Mouse (Mus musculus): ENCODE results near the gene Mnx1.

Gene Mnx1

DNA sequence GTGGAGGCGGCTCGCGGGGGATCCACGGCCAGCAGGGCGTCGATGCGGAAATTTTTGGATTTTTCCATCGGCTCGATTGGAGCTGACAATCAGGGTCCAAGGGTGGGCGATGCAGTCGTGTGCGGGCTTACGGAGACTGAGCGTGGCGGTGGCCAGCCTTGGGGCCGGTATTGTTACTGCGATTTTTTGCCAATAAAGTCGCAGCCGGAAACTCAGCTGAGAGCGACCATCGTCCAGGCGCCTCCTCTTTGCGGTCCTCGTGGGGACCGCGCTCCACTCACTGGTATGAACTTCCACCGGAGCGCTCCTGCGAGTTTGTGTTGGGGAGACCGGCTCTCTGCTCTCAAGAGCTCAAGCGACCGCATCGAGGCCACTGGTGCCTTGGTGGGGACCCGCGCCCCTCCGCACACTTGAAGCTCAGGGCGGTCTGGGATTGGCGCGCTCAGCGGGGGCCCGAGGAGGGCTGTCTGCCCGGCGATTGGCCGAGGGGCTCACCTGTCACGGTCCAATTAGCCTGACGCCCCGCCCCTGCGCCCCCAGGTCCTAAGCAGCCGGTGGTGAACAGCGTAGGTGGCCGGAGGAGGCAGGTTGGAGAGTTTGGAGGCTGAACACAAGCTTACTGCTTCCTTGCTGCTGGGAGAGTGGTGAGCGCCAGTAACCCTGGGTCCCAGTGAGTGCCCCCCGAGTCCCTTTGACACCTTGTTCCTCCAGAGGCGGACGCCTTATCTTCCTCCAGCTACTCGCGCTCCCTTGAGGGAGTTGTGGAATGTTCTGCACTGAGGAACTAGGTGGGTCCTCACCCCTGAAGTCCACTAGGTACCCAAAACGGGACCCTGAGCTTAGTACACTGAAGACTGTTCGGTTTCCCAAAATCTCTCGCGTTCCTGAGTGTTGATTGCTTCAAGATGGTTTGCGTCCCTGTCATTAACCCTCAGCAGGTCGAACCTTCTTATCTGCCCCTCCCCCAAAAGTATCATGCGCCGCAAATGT lies at the start of gene Mnx1:
Gene Mnx1, minus strand, starts transcription at position 263 of the 990 bp plus-strand sequence.
- DNase-seq (ENCODE audit: low spot score): no peak

DNA sequence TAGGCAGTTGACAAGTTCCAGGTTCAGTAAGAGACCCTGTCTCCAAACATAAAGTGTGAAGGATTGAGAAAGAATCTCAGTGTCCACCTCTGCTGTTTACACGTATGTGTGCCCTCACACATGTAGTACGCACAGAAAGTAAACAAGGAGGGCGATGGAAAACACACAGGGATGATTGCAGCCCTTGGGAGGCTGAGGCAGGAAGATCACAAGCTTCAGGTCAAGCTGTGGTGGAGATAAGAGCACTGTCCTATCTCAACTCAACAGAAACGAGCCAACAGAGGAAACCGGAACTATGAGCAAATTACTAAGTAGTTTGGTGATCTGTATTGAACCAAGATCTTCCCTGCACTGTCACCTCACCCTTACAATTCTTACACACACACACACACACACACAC lies 38.2 kb upstream of the Mnx1 start:
- no peak for DNase-seq (ENCODE audit: low spot score)

DNA sequence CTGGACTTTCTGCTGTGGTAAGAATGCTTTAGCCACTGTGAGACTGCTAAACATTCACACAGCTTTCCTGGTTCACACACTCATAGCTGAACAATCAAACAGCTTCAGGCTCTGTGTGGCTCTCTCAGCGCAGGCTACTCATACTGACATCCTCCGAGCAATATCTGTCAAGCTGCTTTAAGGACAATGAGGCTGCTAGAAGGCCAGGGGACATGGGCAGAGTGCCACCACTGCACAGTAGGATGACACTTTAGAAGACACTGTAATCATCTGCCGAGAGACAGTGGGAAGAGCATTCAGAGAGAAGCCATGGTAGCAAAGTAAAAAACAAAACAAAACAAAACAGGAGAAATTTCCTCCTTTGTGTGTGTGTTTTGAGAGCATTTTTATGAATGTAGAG lies 37.6 kb upstream of the Mnx1 start:
- no peak for DNase-seq (ENCODE audit: low spot score)

DNA sequence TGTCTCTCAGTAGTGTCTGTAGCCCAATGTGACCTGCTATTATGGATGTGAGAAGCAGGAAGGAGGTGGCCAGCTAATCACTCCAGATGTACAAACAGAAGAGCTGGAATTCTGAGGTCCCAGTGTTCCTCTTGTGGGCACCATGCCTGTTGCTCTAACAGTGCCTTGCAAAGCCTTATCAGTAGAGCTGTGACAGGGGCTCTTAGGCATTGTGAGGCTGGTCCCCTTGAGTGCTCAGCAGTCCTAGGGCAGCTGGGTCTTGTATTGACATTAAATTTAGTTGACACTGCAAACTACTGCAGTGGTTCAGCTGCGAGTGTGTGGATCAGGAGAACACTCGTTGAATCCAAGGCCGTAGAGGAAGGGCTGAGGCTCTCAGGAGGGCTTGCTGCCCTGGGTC lies 28.7 kb upstream of the Mnx1 start:
- DNase-seq (ENCODE audit: low spot score): no peak

DNA sequence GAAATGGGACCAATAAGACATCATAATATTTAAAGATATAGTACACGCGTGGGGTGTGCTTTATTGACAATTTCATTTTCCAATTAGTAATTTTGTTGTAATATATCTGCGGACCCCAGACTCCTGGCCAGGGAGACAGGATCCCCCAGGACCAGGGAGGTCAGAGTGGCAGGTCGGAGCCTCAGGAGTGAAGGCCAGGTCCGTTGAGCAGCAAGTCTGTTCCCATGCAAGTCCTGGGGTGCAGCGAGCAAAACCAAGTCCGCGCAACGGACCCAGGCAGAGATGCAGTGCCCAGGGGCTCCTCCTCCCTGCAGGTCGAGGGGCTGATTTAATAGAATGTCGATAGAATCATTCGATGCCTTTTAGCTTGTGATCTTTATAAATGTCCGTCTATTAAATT lies 9.1 kb upstream of the Mnx1 start:
- DNase-seq (ENCODE audit: low spot score): no peak

DNA sequence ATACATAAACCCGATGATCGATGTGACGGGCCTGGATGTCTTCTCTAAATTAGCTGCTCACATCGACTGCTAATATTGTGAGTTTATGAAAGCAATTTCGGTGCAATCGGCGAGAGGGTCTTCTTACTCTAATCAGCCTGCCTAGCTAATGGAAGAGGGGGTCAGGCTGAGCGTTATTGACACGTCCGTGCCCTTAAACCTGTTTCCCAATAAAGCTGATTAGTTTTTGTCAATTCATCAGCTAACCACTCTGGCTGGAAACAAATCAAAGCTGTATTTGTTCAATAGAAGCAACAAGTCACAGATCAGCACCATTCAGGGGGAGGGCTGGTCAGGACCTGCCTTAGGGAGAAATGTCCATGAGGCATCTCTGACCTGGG lies 7.7 kb upstream of the Mnx1 start:
- DNase-seq (ENCODE audit: low spot score): no peak

DNA sequence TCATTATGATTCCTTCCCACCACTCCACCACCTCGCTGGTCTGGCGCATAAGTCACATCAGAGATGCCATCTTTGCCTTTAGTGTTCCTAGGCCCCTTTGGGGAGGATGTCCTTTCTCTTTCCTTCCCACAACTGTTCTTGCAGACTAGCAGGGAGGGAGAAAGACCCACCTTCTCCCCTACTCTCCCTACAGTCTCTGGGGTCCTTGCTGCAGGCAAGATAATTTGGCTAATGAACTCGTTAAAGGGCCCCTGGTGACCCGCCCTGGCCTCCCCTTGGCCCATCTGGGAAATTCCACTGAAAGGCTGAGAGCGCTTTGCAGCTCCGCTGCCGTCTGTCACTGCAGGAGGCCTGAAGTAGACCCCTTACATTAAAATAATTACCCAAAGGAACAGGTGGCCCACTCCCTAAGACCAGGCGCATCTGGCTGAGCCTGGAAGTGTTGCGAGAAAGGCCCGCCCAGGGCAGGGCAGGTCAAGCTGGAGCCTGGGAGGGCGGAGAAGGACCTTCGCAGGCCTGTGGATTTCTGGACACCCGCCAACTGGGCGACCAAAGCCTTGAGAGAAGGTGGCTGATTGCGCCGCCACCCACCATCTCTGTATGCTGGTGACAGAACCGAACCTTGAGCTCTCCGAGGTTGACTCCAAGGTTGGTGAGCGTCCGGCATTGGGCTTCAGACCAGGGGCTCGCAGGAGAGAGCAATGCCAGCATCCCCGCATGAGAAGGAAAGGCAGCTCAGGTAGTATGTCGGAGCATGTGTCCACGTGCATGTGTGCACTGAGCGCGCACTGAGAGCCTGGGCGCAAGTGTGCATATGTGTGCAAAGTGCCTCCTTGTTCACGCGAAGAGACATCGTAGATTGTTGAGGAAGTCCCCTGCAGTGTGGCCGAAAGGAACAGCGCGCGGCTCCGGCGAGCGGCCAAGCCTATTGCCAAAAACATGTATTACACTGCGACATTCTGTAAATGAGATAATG lies 7.0 kb upstream of the Mnx1 start:
- DNase-seq (ENCODE audit: low spot score): no peak

DNA sequence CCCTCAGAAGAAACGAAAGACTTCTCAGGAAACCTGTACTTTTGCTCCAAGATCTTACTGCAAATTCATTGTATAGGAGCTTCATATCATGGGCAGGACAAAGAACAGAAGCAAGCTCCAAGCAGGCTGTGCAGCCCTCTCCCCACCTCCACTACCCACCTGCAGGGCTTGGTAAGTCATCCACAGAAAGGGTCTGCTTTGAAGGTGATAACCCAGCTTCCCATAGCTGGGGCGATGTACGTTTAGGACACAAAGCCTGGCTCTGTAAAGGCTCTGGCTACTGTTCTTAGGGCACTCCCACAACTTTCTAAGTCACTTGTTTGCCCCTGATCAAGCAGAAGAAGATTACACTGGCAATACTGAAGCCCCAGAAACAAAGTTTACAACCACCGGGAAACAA lies 5.5 kb upstream of the Mnx1 start:
- no peak for DNase-seq (ENCODE audit: low spot score)

DNA sequence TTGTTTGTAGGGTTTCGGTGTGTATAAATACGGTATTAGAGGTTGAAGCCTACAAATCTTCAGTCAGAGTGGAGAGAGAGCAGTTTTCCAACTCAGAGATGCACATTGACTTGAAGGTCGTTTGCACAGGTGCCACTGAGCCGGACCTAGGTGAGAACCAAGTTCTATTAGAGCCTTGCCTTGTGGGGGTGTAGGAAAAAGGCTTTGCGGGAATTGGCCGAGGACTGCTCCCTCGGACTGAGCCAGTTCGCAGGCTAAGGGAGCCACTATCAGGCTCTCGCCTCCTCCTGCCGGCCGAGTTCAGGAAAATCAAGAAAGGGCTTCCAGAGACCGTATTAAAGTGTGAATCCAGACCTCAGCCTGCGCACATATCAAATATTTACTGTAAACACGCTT lies 926 bp upstream of the Mnx1 start:
- DNase-seq (ENCODE audit: low spot score): no peak

DNA sequence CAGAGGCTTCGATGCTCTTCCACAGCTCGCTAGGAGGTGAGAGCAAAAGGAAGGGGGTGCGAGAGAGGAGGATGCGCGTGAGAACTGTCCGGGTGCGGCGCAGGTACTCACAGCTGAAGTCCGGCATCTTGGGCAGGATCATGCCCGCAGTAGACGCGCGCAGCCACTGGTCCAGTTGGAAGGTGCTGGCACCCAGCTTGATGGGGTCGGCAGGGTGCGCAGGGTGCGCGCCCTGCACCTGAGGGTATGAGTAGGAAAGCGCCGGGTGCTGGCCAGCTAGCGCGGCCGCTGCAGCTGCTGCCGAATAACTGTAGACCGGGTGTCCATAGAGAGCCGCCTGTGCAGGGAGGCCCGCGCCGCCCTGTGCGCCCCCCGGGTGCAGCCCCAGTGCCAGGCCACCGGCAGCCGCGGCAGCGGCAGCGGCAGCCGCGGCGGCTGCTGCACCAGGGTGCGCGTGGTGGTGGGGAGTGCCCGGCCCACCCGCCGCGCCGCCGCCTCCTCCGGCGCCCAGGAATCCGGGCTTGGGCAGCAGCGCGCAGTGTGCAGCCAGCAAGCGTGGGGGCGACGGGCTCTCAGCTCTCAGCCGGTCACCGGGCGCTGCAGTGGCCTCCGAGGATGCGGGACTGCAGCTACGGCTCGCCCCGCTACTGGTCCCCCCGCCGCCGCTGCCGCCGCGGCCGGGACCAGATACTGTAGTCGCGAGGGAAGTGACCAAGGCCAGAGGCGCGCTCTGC lies 629 bp downstream of the Mnx1 start:
- no peak for DNase-seq (ENCODE audit: low spot score)

DNA sequence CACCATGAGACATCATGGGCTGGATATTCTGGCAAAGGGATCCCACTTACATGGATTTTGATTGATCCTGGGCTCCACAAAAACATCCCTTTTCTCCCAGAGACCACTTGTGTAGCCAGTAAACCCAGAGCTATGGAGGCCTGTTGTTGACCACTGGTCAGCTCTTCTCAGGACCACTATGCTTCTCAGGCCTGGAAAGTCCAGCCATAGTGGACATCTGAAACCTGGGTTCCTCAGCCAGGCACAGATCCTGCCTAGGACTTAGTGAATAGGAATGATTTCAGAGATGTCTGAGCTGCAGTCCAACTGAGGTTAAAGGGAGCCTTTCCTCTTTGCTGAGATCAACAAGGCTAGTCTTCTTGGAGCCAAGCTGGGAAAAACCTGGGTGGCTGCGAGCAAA lies 2.2 kb downstream of the Mnx1 start:
- DNase-seq (ENCODE audit: low spot score): no peak

DNA sequence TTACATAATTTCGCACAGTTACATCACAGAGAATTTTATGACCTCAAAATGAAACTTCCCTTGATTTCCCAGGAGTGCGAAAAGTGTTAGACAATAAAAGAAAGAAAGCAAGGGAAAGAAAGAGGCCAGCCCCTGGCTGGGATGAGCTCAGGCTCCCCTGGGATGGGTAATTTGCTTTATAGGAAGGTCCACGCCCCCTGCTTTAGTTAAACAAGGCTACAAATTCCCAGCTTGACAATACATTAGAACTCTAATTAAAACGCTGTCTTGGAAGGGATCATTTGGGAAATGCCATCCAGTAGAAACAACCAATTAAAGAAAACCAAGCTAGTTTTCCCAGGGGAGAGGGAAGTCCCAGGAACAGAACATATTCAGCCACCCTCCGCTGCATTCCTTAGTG lies 2.7 kb downstream of the Mnx1 start:
- DNase-seq (ENCODE audit: low spot score): no peak

DNA sequence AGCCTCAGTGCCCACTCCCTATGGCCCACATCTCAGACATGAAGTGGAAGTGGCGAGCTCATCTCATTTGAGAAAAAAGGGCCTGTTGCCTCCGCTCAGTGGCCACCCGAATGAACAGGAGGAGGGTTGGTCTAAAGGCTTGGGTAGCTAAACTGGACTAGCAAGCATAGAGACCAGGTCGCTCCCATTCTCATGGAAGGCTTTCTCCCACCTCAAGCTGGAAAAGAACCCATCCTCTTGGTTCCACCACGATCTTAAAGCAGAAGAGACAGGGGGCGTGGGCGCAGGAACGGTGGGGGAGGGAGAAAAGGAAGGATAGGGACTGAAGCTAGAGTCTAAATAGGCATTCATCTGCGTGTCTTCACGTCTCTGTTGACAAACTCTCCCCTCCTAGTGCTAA lies 3.2 kb downstream of the Mnx1 start:
- DNase-seq (ENCODE audit: low spot score): no peak

DNA sequence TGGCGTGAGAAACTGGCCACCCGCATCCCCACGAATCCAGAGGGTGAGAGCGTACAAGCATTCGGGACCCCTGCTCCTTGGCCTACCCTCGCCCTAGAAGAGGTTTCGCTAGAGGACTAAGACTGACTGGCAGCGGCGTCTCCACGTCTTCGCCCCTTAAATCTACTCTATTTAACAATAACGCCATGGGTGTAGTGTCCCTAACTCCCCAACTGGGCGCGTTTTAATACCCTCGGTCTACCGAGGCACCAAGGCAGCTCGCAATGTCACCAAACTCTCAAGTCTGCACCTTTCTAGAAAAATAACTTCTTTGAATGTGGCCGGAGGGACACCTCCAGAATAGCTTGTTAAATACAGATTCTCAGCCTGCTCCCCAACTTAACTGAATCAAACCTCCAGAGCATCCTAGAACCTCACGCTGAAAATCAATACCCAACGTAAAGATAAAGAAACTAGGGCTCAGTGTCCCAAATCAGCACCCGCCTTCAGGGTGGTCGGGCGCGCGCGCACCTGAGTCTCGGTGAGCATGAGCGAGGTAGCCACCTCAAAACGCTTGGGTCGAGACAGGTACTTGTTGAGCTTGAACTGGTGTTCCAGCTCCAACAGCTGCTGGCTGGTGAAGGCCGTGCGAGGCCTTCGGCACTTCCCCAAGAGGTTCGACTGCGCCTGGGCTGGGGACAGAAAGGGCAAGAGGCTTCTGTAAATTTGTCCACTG lies 3.9 kb downstream of the Mnx1 start:
- no peak for DNase-seq (ENCODE audit: low spot score)

DNA sequence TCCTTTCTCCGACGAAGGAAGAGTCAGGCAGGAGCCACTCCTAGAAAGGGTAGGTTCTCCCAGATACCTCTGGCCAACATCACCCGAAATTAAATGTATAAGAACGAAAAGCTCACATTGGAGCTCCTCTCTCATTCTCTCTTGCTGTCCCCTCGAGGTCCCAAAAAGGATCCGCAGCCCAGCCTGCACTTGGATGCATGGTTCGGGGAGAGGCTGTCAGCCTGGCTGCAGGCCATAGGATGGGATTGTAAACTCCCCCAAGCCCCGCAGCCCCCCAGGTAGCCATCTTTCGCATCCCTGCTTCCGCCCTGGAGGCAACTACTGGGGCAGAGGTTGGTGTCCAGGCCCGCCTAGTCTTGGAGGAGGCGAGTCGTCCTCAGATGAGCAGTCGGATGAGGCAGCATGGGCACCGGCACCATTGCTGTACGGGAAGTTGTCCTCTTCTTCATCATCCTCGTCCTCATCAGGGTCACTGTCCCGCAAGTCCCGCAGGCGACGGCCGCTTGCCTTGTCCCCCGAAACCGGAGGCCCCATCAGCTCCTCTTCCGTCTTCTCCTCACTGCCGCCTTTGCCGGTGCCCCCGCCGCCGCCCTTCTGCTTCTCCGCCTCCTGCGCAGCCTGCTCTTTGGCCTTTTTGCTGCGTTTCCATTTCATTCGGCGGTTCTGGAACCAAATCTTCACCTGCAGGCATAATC lies 4.6 kb downstream of the Mnx1 start:
- DNase-seq (ENCODE audit: low spot score): no peak

DNA sequence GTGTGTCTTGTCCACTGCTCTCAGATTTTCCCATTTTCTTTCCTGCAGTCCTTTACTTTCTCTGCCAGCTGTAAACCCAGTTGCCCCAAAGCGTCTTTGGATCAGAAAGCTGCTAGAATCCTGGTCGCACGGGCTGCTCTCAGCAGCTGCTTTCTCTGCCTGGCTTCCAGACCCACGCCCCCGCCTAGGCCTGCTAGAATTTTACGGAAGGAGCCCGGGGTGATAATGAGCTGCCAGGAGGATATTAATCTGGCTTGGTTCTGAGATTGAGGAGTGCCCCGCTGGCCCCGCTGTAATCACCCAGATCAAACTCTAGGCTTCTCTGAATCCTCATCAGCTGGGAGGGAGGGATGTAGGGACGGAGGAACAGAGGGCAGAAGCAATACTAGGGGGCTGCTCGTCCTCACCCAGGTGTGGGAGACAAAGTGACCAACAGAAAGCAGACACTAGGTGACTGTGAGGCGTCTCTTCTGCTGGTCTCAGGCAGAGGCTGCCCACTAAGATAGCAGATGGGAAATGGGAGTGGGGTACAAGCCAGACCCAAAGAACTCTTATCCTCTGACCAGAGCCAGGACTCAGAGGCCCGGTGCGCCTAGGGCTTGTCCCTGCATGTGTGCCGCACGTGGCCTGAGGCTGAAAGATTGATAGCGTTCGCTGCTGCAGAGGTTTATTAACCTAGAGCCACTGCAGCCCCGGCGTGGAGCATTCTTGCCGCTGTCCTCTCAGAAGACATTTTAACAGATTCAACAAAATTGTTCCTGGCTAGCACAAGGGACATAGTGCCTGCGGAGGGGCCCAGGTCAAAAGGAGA lies 6.2 kb downstream of the Mnx1 start:
- DNase-seq (ENCODE audit: low spot score): no peak

DNA sequence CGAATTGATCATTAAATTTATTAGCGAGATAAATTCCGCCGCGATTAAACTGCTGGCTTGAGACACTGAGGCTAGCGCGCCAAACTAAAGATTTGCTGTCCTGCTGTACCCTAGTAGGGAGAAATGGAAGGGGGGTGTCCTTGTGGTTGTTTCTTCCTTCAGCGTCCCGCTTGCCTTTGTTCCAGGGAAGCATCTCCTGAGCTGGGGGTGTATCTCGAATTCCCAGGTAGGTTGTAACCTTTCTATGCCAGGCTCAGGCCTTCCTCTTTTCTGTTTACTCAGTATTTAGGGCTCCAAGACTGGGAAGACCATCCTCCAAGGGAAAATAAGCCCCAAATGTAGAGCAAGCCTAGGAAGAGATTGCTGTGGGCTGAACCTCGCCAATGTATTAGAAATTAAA lies 6.9 kb downstream of the Mnx1 start:
- no peak for DNase-seq (ENCODE audit: low spot score)

DNA sequence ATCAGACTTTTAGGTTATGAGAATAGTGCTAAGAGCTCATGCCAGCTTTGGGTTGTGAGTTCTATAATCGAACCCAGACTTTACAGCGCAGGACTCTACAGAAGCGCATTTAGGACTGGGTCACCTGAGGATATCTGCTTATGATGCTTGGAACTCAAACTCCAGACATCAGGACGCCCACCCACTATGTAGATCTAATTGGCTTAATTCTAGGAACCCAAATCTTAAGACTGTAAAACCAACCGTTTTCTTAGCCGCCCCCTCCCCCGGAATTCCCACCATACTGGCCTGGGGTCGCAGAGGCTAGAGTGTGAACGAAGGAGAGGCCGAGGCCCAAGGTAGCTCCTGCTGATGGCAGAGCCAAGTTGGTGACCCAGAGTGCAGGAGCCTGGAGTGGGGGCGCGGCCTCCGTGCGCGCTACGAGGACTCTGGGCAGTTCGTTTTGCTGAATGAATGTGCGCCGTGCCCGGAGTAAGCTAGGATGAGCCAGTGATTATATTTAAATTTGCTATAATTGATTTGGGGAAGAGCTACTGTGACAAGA lies 7.3 kb downstream of the Mnx1 start:
- DNase-seq (ENCODE audit: low spot score): no peak

DNA sequence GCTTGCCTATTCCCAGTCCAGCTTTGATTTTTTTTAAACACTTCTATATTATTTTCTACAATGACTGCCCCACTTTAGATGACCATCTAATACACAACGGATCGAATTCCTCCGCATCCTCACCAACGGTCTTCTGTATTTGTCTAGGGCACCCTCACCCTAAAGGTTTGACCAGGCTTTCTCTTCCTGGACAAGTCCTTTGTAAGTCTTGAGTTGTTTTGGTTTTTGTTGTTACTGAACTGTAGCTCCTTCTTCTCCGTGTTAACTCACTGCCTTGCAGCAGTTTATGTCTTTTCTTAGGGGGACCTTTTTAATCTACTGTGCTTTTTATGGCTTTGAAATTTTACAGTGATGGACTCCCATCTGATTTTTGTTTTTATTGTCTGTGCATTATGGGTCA lies 8.0 kb downstream of the Mnx1 start:
- DNase-seq (ENCODE audit: low spot score): no peak

DNA sequence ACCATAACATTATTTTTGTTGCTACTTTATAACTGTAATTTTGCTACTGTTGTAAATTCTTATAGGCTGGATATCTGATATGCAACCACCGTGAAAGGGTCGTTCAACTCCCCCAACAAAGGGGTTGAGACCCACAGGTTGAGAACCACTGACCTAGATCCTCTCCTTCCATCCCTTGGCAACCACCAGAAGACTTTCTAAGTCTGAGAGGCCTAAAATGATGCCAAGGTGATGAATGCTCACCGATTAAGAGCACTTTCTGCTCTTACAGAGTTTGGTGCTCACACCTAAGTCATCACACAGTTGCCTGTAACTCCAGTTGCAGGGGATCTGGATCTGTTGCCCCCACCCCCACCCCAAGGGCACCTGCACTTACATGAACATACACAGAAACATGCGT lies 8.8 kb downstream of the Mnx1 start:
- DNase-seq (ENCODE audit: low spot score): no peak

All from T-cell, adult 2 months (primary cell).